Mouse (Mus musculus) kidney, postnatal 14 days (tissue): Measurements from ENCODE around the gene Ociad2.
A peak's percentile ranks its signal among the peaks of the same experiment; 100 is the strongest.
"Not testable (repeated sequence)": the region's sequence is repeated elsewhere in the genome, so short reads cannot be mapped to it uniquely, and the experiment has no call there.

Source experiments
- DNase-seq: peaks from one replicate; pipeline ENCODE4 v3.0.0; 2022; ENCODE audit warnings: mixed read lengths

Gene Ociad2

GRCm38 (mm10) chr5:73351796-73352195 lies 11.0 kb upstream of the Ociad2 start:
- no peak for DNase-seq

- peak; percentile 9 for DNase-seq
These were observed 8.7 kb upstream of the Ociad2 start for GRCm38 (mm10) chr5:73349514-73349913.

GRCm38 (mm10) chr5:73345254-73345653 lies 4.4 kb upstream of the Ociad2 start:
- DNase-seq, result no peak

GRCm38 (mm10) chr5:73344310-73344709 lies 3.5 kb upstream of the Ociad2 start:
- DNase-seq, result peak; percentile 19

- no peak for DNase-seq
These were observed 2.0 kb upstream of the Ociad2 start for GRCm38 (mm10) chr5:73342701-73343355.

GRCm38 (mm10) chr5:73339779-73340722 lies 777 bp downstream of the Ociad2 start:
- DNase-seq, result no peak

- no peak for DNase-seq
These were observed 2.0 kb downstream of the Ociad2 start for GRCm38 (mm10) chr5:73338832-73339163.

GRCm38 (mm10) chr5:73337961-73338831 lies 2.6 kb downstream of the Ociad2 start:
- peak; percentile 24 for DNase-seq

- DNase-seq, result no peak
These were observed 4.4 kb downstream of the Ociad2 start for GRCm38 (mm10) chr5:73336448-73336847.

- no peak for DNase-seq
These were observed 9.8 kb downstream of the Ociad2 start for GRCm38 (mm10) chr5:73331002-73331401.

- DNase-seq, result no peak
These were observed 16.2 kb downstream of the Ociad2 start for GRCm38 (mm10) chr5:73324526-73325170.

- DNase-seq, result no peak
These were observed 17.2 kb downstream of the Ociad2 start for GRCm38 (mm10) chr5:73323602-73324001.

- not testable (repeated sequence) for DNase-seq
These were observed 18.1 kb downstream of the Ociad2 start for GRCm38 (mm10) chr5:73322684-73323083.

GRCm38 (mm10) chr5:73319306-73319705 lies 21.5 kb downstream of the Ociad2 start:
- DNase-seq, result no peak

GRCm38 (mm10) chr5:73314654-73315053 lies 26.2 kb downstream of the Ociad2 start:
- no peak for DNase-seq

- no peak for DNase-seq
These were observed 27.2 kb downstream of the Ociad2 start for GRCm38 (mm10) chr5:73313591-73313990.

- no peak for DNase-seq
These were observed 29.4 kb downstream of the Ociad2 start for GRCm38 (mm10) chr5:73311458-73311857.

- no peak for DNase-seq
These were observed 30.4 kb downstream of the Ociad2 start for GRCm38 (mm10) chr5:73310401-73310800.

- no peak for DNase-seq
These were observed 31.3 kb downstream of the Ociad2 start for GRCm38 (mm10) chr5:73309496-73309895.

- no peak for DNase-seq
These were observed 33.5 kb downstream of the Ociad2 start for GRCm38 (mm10) chr5:73307297-73307696.

- no peak for DNase-seq
These were observed 34.3 kb downstream of the Ociad2 start for GRCm38 (mm10) chr5:73306486-73306885.

- DNase-seq, result no peak
These were observed 36.3 kb downstream of the Ociad2 start for GRCm38 (mm10) chr5:73304507-73304906.
